Mouse (Mus musculus) natural killer cell, adult 2 months (primary cell): ENCODE results near the gene Hoxd4.
A peak's percentile ranks its signal among the peaks of the same experiment; 100 is the strongest.

Experiments
- DNase-seq, 2 experiments: peaks; one replicate each; pipeline ENCODE4 v3.0.0; 2022; ENCODE audit warnings: low spot score in 2 of 2

Hoxd4 gene

GRCm38 (mm10) chr2:74691995-74692807 is 19.5 kb upstream of the Hoxd4 start:
- DNase-seq, result no peak

- no peak for DNase-seq
Observed at GRCm38 (mm10) chr2:74692808-74693431, 18.8 kb upstream of the Hoxd4 start.

GRCm38 (mm10) chr2:74693432-74693827 is 18.3 kb upstream of the Hoxd4 start:
- no peak for DNase-seq

GRCm38 (mm10) chr2:74694066-74694465 is 17.7 kb upstream of the Hoxd4 start:
- no peak for DNase-seq

- no peak for DNase-seq
Observed at GRCm38 (mm10) chr2:74695383-74695782, 16.3 kb upstream of the Hoxd4 start.

GRCm38 (mm10) chr2:74695813-74696430 is 15.8 kb upstream of the Hoxd4 start:
- no peak for DNase-seq

- no peak for DNase-seq
Observed at GRCm38 (mm10) chr2:74696442-74697335, 15.0 kb upstream of the Hoxd4 start.

GRCm38 (mm10) chr2:74697567-74698121 is 14.1 kb upstream of the Hoxd4 start, which contains the start of gene Hoxd9:
Gene Hoxd9 (plus strand): TSS chr2:74697727.
- DNase-seq, result no peak

GRCm38 (mm10) chr2:74698201-74699052 is 13.3 kb upstream of the Hoxd4 start:
- no peak for DNase-seq

GRCm38 (mm10) chr2:74699053-74699430 is 12.7 kb upstream of the Hoxd4 start:
- DNase-seq, result no peak

GRCm38 (mm10) chr2:74699664-74700545 is 11.8 kb upstream of the Hoxd4 start:
- no peak for DNase-seq

- DNase-seq, result no peak
Observed at GRCm38 (mm10) chr2:74700546-74701112, 11.1 kb upstream of the Hoxd4 start.

- DNase-seq, result peak; percentile 42 to 56
Observed at GRCm38 (mm10) chr2:74701949-74702819, 9.5 kb upstream of the Hoxd4 start.

- no peak for DNase-seq
Observed at GRCm38 (mm10) chr2:74702820-74703219, 8.9 kb upstream of the Hoxd4 start.

GRCm38 (mm10) chr2:74703317-74703716 is 8.4 kb upstream of the Hoxd4 start:
- DNase-seq, result no peak

GRCm38 (mm10) chr2:74703720-74704392 is 7.9 kb upstream of the Hoxd4 start:
- DNase-seq, result no peak

GRCm38 (mm10) chr2:74704393-74704998 is 7.2 kb upstream of the Hoxd4 start, which contains the start of gene Hoxd8:
Gene Hoxd8 (plus strand): TSS chr2:74704615.
- no peak for DNase-seq
